In genomic region chr12:99685451-99686100, GRCm38 (mm10) we compare ENCODE assay signal across 13 mouse cellular contexts.
DNase-seq lines count a peak whose midpoint lies in the region; ATAC-seq and TF ChIP-seq lines count a peak whose summit lies in the region.
"Had no signal": no experiment of that assay in that cellular context is flagged by ENCODE, and none has a peak within 500 bp of the region (broad histone marks: within the 10 kb centered on the region; RNA-seq: fewer than 3 reads in every experiment).

No protein-coding gene starts in this region.

- H3K36me3 ChIP-seq in forebrain, embryonic 13.5 days (ENCODE audit: poor library complexity, severe bottlenecking): no peaks in the 10 kb centered on the region
- H3K36me3 ChIP-seq in forebrain, embryonic 16.5 days (ENCODE audit: control insufficient read depth, insufficient read depth): no peaks in the 10 kb centered on the region
- H3K36me3 ChIP-seq in kidney, postnatal 0 days (ENCODE audit: insufficient read depth, low read length): no peaks in the 10 kb centered on the region
- H3K36me3 ChIP-seq: midbrain, embryonic 10.5 days had no signal

- no peak overlapping the region for H3K4me3 ChIP-seq in forebrain, embryonic 13.5 days
- no peak overlapping the region for H3K4me3 ChIP-seq in forebrain, embryonic 16.5 days (replicated peaks; ENCODE audit: low read length)
- H3K4me3 ChIP-seq in kidney, postnatal 0 days (replicated peaks; ENCODE audit: low read depth, low read length): no peak overlapping the region
- H3K4me3 ChIP-seq in cerebellum, adult 2 months (replicated peaks; ENCODE audit: insufficient read depth, low read depth, low read length): no peak overlapping the region
- H3K4me3 ChIP-seq: midbrain, embryonic 10.5 days had no signal

- WGBS in forebrain, embryonic 13.5 days: 82% methylated on average over 11 of the region's 11 CpGs
- WGBS in forebrain, embryonic 16.5 days: 75% methylated on average over 11 of the region's 11 CpGs
- 64% methylated on average over 11 of the region's 11 CpGs for WGBS in kidney, postnatal 0 days
- 33% methylated on average over 11 of the region's 11 CpGs for WGBS in cerebellum, adult 2 months

- H3K27me3 ChIP-seq in forebrain, embryonic 13.5 days: no peaks in the 10 kb centered on the region
- H3K27me3 ChIP-seq in forebrain, embryonic 16.5 days (replicated peaks; ENCODE audit: control insufficient read depth, insufficient read depth, low read length): no peaks in the 10 kb centered on the region
- no peaks in the 10 kb centered on the region for H3K27me3 ChIP-seq in kidney, postnatal 0 days (ENCODE audit: insufficient read depth, low read length)
- no peaks in the 10 kb centered on the region for H3K27me3 ChIP-seq in cerebellum, adult 2 months (ENCODE audit: control insufficient read depth, insufficient read depth, low read length)

- no peak for ATAC-seq in forebrain, embryonic 13.5 days
- no peak for ATAC-seq in forebrain, embryonic 16.5 days
- ATAC-seq in kidney, postnatal 0 days (replicated peaks; ENCODE audit: low FRiP score, low read depth): no peak
- ATAC-seq in frontal cortex, adult (ENCODE audit: low TSS enrichment): no peak

- no peaks in the 10 kb centered on the region for H3K9me3 ChIP-seq in forebrain, embryonic 13.5 days (replicated peaks)
- no peaks in the 10 kb centered on the region for H3K9me3 ChIP-seq in forebrain, embryonic 16.5 days (ENCODE audit: control insufficient read depth, low read length)
- H3K9me3 ChIP-seq in kidney, postnatal 0 days (replicated peaks; ENCODE audit: low read length): no peaks in the 10 kb centered on the region
- H3K9me3 ChIP-seq: midbrain, embryonic 10.5 days had no signal

- intact Hi-C loops in heart, postnatal 10 days (cut with DNase I): loop anchor here (2.0 kb wide), 1 partner anchor 123 kb away; the partner anchor contains the start of gene Foxn3

- peak overlapping the region; percentile 14; the same call in 1 of the 2 replicates for H3K27ac ChIP-seq in forebrain, embryonic 13.5 days
- H3K27ac ChIP-seq in forebrain, embryonic 16.5 days (ENCODE audit: low read length): no peak overlapping the region
- no peak overlapping the region for H3K27ac ChIP-seq in kidney, postnatal 0 days
- no peak overlapping the region for H3K27ac ChIP-seq in cerebellum, adult 2 months (ENCODE audit: insufficient read depth, low read length)
- H3K27ac ChIP-seq: midbrain, embryonic 10.5 days had no signal

- H3K4me2 ChIP-seq in forebrain, embryonic 13.5 days: no peak overlapping the region
- no peak overlapping the region for H3K4me2 ChIP-seq in forebrain, embryonic 16.5 days (ENCODE audit: low read length)
- H3K4me2 ChIP-seq in kidney, postnatal 0 days (ENCODE audit: low read length): no peak overlapping the region

- no peak for TF ChIP-seq POLR2A in cerebellum, adult 2 months (IDR thresholded peaks at IDR 0.05; ENCODE audit: borderline replicate concordance, insufficient read depth, low read length)

- peak; percentile 12 for DNase-seq in kidney, postnatal 0 days (ENCODE audit: low spot score)
- DNase-seq in kidney, adult 11 months: no peak
- DNase-seq in cerebellum, adult 2 months: peak; percentile 37 to 62
- DNase-seq in heart, postnatal 10 days: peak; percentile 18 to 37
- no peak for DNase-seq in thymus, postnatal 10 days (ENCODE audit: low spot score in 2 of 2)
- DNase-seq: adrenal gland, postnatal 36 days; gastrocnemius, postnatal 10 days; spleen, adult 18-20 months; thymus, adult 18-20 months had no signal

- no peak for TF ChIP-seq CTCF in kidney, postnatal 0 days (IDR thresholded peaks at IDR 0.05; ENCODE audit: low read depth)
- TF ChIP-seq CTCF in cerebellum, adult 2 months (IDR thresholded peaks at IDR 0.05; ENCODE audit: borderline replicate concordance, insufficient read depth, low read depth, low read length): no peak

- no peak overlapping the region for H3K9ac ChIP-seq in forebrain, embryonic 13.5 days
- H3K9ac ChIP-seq in forebrain, embryonic 16.5 days (replicated peaks; ENCODE audit: low read depth, low read length): no peak overlapping the region
- H3K9ac ChIP-seq in kidney, postnatal 0 days (ENCODE audit: low read depth, low read length): no peak overlapping the region

- H3K4me1 ChIP-seq in forebrain, embryonic 13.5 days: no peaks in the 10 kb centered on the region
- no peaks in the 10 kb centered on the region for H3K4me1 ChIP-seq in forebrain, embryonic 16.5 days (replicated peaks; ENCODE audit: control insufficient read depth, insufficient read depth, low read length)
- H3K4me1 ChIP-seq in kidney, postnatal 0 days (replicated peaks; ENCODE audit: insufficient read depth, low read length): no peaks in the 10 kb centered on the region
- peaks cover 16% of the 10 kb centered on the region for H3K4me1 ChIP-seq in cerebellum, adult 2 months (ENCODE audit: control insufficient read depth, insufficient read depth, low read length)

Comparison
In these comparisons a context has a peak if more than half of its experiments do, and no peak if none do; other contexts are left out.
1. DNase-seq: peak in kidney, postnatal 0 days (single experiment), cerebellum, adult 2 months (2 of 2) and heart, postnatal 10 days (2 of 2); none in kidney, adult 11 months (single experiment) and thymus, postnatal 10 days (0 of 2).